Mouse (Mus musculus) neural tube, embryonic 11.5 days (tissue): ENCODE results near the gene Mmp9. TPM values are rescaled to one million over a fixed set of nuclear protein-coding genes. Genes with fewer than 3 reads are reported as not detected.

ENCODE experiments used
- ATAC-seq: fragments of 200-750 bp; cut with Nextera tagmentation; 2 replicates; pipeline ENCODE4 v1.8.0; 2017; ENCODE audit warnings: moderate number of reproducible peaks, mild to moderate bottlenecking, moderate TSS enrichment, moderate library complexity; ENCODE audit not compliant: insufficient read depth, low FRiP score, low TSS enrichment
- DNase-seq: peaks from one replicate; pipeline ENCODE4 v3.0.0-alpha.2; 2015; ENCODE audit warnings: low spot score
- H3K27ac ChIP-seq: fragments of 300-500 bp; sonication (generic); 2 replicates; pipeline ENCODE4 v1.5.1; 2014; ENCODE audit warnings: low read depth, mild to moderate bottlenecking, low read length
- H3K27me3 ChIP-seq: fragments of 300-500 bp; sonication (generic); 2 replicates; pipeline ENCODE4 v1.6.1; 2014; ENCODE audit warnings: mild to moderate bottlenecking, low read length, mixed read lengths; ENCODE audit not compliant: control insufficient read depth, insufficient read depth
- H3K36me3 ChIP-seq: fragments of 300-500 bp; sonication (generic); 2 replicates; pipeline ENCODE4 v1.6.1; 2014; ENCODE audit warnings: mild to moderate bottlenecking, low read length, moderate library complexity, mixed read lengths; ENCODE audit not compliant: control insufficient read depth, insufficient read depth
- H3K4me1 ChIP-seq: fragments of 300-500 bp; sonication (generic); 2 replicates; pipeline ENCODE4 v1.6.1; 2014; ENCODE audit warnings: low read length, mixed read lengths; ENCODE audit not compliant: control insufficient read depth, insufficient read depth
- H3K4me2 ChIP-seq: fragments of 300-500 bp; sonication (generic); 2 replicates; pipeline ENCODE4 v1.6.1; 2014; ENCODE audit warnings: low read depth, mild to moderate bottlenecking, moderate library complexity
- H3K4me3 ChIP-seq: fragments of 300-500 bp; sonication (generic); 2 replicates; pipeline ENCODE4 v1.5.1; 2014; ENCODE audit warnings: low read depth, low read length
- H3K9ac ChIP-seq: fragments of 300-500 bp; sonication (generic); 2 replicates; pipeline ENCODE4 v1.6.1; 2014; ENCODE audit warnings: mild to moderate bottlenecking, low read length
- H3K9me3 ChIP-seq: fragments of 300-500 bp; sonication (generic); 2 replicates; pipeline ENCODE4 v1.6.1; 2016; ENCODE audit warnings: low read length; ENCODE audit not compliant: control insufficient read depth
- WGBS: fragments of 180-500 bp; shearing (Covaris S2); extraction: QIAGEN DNeasy Blood & Tissue Kit; methylation state at CpG from one replicate; pipeline ENCODE4 v1.1.7; 2014; 5-methylcytosine and 5-hydroxymethylcytosine counted together
- polyA plus RNA-seq: library from polyadenylated mRNA; unstranded; fragments of >200 nt; fragmentation: Nextera tagmentation; extraction: Ambion mirVana; gene quantifications from 2 replicates; pipeline ENCODE4 v1.2.1, GENCODE M21; 2014

Gene Mmp9
- polyA plus RNA-seq, 1 experiment from 2014 or later, result 2.1 TPM

- no peak overlapping the region for H3K27ac ChIP-seq
- H3K9ac ChIP-seq, result no peak overlapping the region
- no peak for ATAC-seq
- H3K4me3 ChIP-seq, result no peak overlapping the region
- H3K4me1 ChIP-seq, result no peaks in the 10 kb centered on the region
- no peaks in the 10 kb centered on the region for H3K27me3 ChIP-seq
- H3K36me3 ChIP-seq, result peaks cover 50% of the 10 kb centered on the region
- no peak for DNase-seq
- no peak overlapping the region for H3K4me2 ChIP-seq
- H3K9me3 ChIP-seq, result no peaks in the 10 kb centered on the region
- 92% methylated on average over 15 of the region's 15 CpGs for WGBS
Measured at GRCm38 (mm10) chr2:164899034-164899433, 41.5 kb upstream of the Mmp9 start.

GRCm38 (mm10) chr2:164899723-164900459 lies 40.7 kb upstream of the Mmp9 start:
- H3K9ac ChIP-seq, result no peak overlapping the region
- H3K4me2 ChIP-seq, result no peak overlapping the region
- H3K27ac ChIP-seq, result no peak overlapping the region
- H3K4me3 ChIP-seq, result no peak overlapping the region
- H3K4me1 ChIP-seq, result no peaks in the 10 kb centered on the region
- ATAC-seq (no peak), DNase-seq (no peak)
- WGBS, result 94% methylated on average over 16 of the region's 16 CpGs
- H3K36me3 ChIP-seq, result peaks cover 52% of the 10 kb centered on the region
- H3K27me3 ChIP-seq, result no peaks in the 10 kb centered on the region
- no peaks in the 10 kb centered on the region for H3K9me3 ChIP-seq

DNA sequence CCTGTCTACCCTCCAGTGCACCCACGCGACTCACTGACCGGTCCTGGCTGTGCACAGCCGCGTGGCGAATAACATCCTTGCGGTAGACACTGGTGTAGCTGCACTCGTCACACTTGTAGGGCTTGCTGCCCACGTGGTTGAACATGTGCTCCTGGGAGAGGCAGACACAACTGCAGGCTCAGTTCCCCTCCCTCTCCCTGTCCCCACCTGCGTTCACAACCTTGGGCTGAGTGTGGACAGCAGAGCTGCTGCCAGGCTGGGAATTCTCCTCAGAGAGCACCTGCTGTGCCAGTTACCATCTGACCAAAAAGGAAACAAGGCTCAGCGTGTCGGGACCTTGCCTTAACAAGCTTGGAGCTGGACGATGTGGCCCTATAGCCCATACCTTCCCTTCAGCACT lies 39.2 kb upstream of the Mmp9 start:
- DNase-seq (no peak), ATAC-seq (no peak)
- no peak overlapping the region for H3K4me2 ChIP-seq
- no peaks in the 10 kb centered on the region for H3K27me3 ChIP-seq
- no peak overlapping the region for H3K9ac ChIP-seq
- no peaks in the 10 kb centered on the region for H3K4me1 ChIP-seq
- H3K9me3 ChIP-seq, result no peaks in the 10 kb centered on the region
- no peak overlapping the region for H3K4me3 ChIP-seq
- peaks cover 49% of the 10 kb centered on the region for H3K36me3 ChIP-seq
- WGBS, result 96% methylated on average over 13 of the region's 13 CpGs
- no peak overlapping the region for H3K27ac ChIP-seq

- Histone ChIP-seq H3K4me1 (no peaks in the 10 kb centered on the region), H3K9ac (no peak overlapping the region), H3K4me3 (no peak overlapping the region), H3K27ac (no peak overlapping the region), H3K4me2 (no peak overlapping the region), H3K36me3 (peaks cover 60% of the 10 kb centered on the region), H3K27me3 (no peaks in the 10 kb centered on the region), H3K9me3 (no peaks in the 10 kb centered on the region)
- WGBS, result 93% methylated on average over 1 of the region's 1 CpGs
- DNase-seq (no peak), ATAC-seq (no peak)
Measured at GRCm38 (mm10) chr2:164903496-164903895, 37.1 kb upstream of the Mmp9 start.

DNA sequence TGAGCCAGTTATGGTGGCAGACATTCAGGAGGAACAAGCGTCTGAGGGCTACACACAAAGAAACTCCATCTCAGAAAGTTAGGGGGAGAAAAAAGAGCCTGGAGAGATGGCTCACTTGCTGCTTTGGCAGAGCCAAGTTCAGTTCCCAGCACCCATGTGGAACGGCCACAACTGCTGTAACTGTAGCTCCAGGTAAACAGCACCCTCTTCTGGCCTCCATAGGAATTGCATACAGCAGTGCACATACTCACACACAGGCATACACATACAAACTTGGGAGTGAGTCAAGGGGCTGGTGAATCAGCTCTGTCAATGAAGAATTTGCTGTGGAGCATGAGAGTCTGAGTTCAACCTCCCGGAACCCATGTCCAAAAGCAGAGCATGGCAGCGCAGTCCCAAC lies 34.5 kb upstream of the Mmp9 start:
- Histone ChIP-seq H3K4me1 (peaks cover 11% of the 10 kb centered on the region; the same call in 1 of the 2 replicates), H3K36me3 (peaks cover 48% of the 10 kb centered on the region), H3K4me2 (no peak overlapping the region), H3K9me3 (no peaks in the 10 kb centered on the region), H3K4me3 (no peak overlapping the region), H3K9ac (no peak overlapping the region), H3K27me3 (no peaks in the 10 kb centered on the region), H3K27ac (no peak overlapping the region)
- DNase-seq, result no peak
- no peak for ATAC-seq
- WGBS, result 97% methylated on average over 4 of the region's 4 CpGs

DNA sequence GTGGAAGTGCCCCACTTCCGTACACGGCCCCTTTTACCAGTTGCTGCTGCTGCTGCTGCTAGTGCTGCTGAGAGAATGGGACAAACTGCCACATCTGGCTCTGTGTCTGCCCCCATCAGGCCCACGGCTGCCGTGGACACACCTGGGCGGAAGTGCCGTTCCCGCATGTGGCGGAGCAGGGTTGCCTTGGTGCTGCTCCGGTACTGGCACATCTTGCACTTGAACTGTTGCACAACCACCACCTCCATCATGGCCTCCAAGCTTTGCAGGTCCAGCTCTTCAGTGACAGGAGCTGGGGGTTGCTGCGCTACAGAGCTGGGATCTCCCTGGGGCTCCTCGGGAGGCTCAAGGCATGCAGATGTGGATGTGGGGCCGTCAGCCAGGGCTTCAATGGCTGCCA lies 33.1 kb upstream of the Mmp9 start:
- H3K27ac ChIP-seq, result no peak overlapping the region
- no peak overlapping the region for H3K9ac ChIP-seq
- H3K36me3 ChIP-seq, result peaks cover 38% of the 10 kb centered on the region
- DNase-seq (no peak), ATAC-seq (no peak)
- no peaks in the 10 kb centered on the region for H3K27me3 ChIP-seq
- no peak overlapping the region for H3K4me3 ChIP-seq
- 93% methylated on average over 12 of the region's 12 CpGs for WGBS
- H3K4me2 ChIP-seq, result no peak overlapping the region
- H3K9me3 ChIP-seq, result no peaks in the 10 kb centered on the region
- peaks cover 13% of the 10 kb centered on the region; the same call in 1 of the 2 replicates for H3K4me1 ChIP-seq

DNA sequence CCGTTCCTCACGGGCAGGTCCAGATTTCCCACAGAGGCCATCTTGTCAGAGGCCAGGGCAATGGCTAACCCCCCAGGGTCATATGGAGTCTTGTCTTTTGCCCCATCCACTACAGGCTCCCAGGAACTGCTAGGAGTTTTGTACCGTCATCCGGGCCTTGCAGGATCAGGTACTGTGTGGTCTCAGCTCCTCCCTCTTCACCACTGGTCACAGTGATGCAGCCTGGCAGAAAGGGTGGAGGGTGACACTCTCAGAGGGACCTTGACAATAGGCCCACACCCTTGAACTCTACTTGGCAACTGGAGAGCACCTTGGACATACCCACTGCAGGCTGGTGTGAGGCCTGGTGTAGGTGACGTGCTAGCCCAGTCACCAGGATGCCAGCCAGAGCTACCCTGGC lies 32.6 kb upstream of the Mmp9 start:
- WGBS, result 98% methylated on average over 5 of the region's 5 CpGs
- no peak for ATAC-seq
- Histone ChIP-seq H3K27me3 (no peaks in the 10 kb centered on the region), H3K4me3 (no peak overlapping the region), H3K4me1 (peaks cover 13% of the 10 kb centered on the region; the same call in 1 of the 2 replicates), H3K9me3 (no peaks in the 10 kb centered on the region), H3K4me2 (no peak overlapping the region), H3K9ac (no peak overlapping the region), H3K36me3 (peaks cover 38% of the 10 kb centered on the region), H3K27ac (no peak overlapping the region)
- no peak for DNase-seq

DNA sequence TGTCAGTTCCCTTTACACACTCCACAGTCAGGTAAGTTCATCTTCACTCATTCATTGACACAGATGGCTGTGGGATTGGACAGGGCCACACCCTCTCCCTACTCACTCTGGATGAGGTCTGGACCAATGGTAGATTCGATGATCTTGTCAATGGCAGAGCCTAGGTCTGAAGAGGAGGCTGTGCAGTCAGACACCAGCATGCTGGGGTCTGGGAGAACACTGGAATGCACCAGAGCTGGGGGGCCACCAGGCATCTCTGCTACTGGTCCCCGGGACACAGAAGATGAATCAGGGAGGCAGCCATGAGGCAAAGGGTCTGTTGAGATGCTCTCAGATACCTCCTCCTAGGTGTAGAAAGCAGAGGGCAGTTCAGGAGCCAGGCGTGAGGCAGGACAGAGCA lies 31.5 kb upstream of the Mmp9 start:
- ATAC-seq, result no peak
- peaks cover 36% of the 10 kb centered on the region for H3K36me3 ChIP-seq
- no peaks in the 10 kb centered on the region for H3K9me3 ChIP-seq
- WGBS, result 96% methylated on average over 3 of the region's 3 CpGs
- no peaks in the 10 kb centered on the region for H3K27me3 ChIP-seq
- no peak overlapping the region for H3K4me3 ChIP-seq
- H3K4me1 ChIP-seq, result peaks cover 13% of the 10 kb centered on the region; the same call in 1 of the 2 replicates
- no peak overlapping the region for H3K9ac ChIP-seq
- no peak overlapping the region for H3K4me2 ChIP-seq
- H3K27ac ChIP-seq, result no peak overlapping the region
- DNase-seq, result no peak

- DNase-seq (no peak), ATAC-seq (no peak)
- Histone ChIP-seq H3K36me3 (peaks cover 32% of the 10 kb centered on the region), H3K4me1 (peaks cover 13% of the 10 kb centered on the region; the same call in 1 of the 2 replicates), H3K27ac (no peak overlapping the region), H3K4me3 (no peak overlapping the region; the same call in 1 of the 2 replicates), H3K9ac (no peak overlapping the region), H3K27me3 (no peaks in the 10 kb centered on the region), H3K4me2 (peak overlapping the region; percentile 68), H3K9me3 (no peaks in the 10 kb centered on the region)
- 73% methylated on average over 1 of the region's 1 CpGs for WGBS
Measured at GRCm38 (mm10) chr2:164909542-164909941, 31.0 kb upstream of the Mmp9 start.
